Mouse (Mus musculus): ENCODE data around the gene Tubd1.

GRCm38 (mm10) chr11:86507334-86507733 lies 37.5 kb upstream of the Tubd1 start:
- no peak for TF ChIP-seq CTCF (conservative IDR thresholded peaks at IDR 0.05; ENCODE audit: low read length)
- no peak for TF ChIP-seq POU5F1 (IDR thresholded peaks at IDR 0.05; ENCODE audit: borderline replicate concordance, low read length)
- no peak for TF ChIP-seq NANOG (IDR thresholded peaks at IDR 0.05; ENCODE audit: borderline replicate concordance, low read length)

Data from E14TG2a.4 (cell line).